Mouse (Mus musculus) liver, embryonic 14.5 days (tissue): ENCODE data around the gene Ap1g1.

Experiments used
- CTCF ChIP-seq: IDR thresholded peaks from 2 replicates; pipeline ENCODE4 v1.5.1; 2016; ENCODE audit warnings: antibody characterized with exemption, low read depth, control low read depth
- EP300 ChIP-seq: IDR thresholded peaks from 2 replicates; pipeline ENCODE4 v1.6.1; 2016; ENCODE audit warnings: antibody characterized with exemption, low read depth

DNA sequence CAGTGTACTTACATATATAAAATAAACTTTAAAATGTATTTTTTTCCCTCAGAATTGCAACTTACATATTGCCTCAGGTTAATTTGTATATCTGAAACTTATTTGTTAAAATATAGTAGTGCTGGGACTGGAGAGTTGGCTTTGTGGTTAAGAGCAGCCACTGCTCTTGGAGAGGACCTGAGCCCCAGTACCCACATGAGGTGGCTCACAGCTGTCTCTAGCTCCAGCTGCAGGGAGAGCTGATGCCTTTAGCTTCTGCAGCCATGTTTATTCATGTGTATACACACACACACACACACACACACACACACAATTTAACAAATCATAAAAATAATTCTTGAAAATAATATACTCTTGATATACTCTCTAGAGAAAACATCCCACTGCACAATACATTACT, 124.0 kb downstream of the Ap1g1 start:
- no peak for TF ChIP-seq EP300
- TF ChIP-seq CTCF: no peak
